Mouse (Mus musculus) kidney, adult 2 months (tissue): ENCODE results near the gene CN725425.

Experiments
- CTCF ChIP-seq: fragments of 200-500 bp; conservative IDR thresholded peaks from 2 replicates; pipeline ENCODE4 v1.5.1; 2011; ENCODE audit warnings: low read depth, mild to moderate bottlenecking, control low read depth, low read length, moderate library complexity, mixed read lengths; ENCODE audit not compliant: insufficient read depth, insufficient read length
- POLR2A ChIP-seq: fragments of 200-500 bp; IDR thresholded peaks from one replicate; pipeline ENCODE4 v1.6.1; 2011; ENCODE audit warnings: low read depth, low read length, control low read depth

- TF ChIP-seq CTCF (no peak), POLR2A (no peak)
Observed at GRCm38 (mm10) chr15:91251544-91252408, 52.5 kb downstream of the CN725425 start.
